Mouse (Mus musculus): ENCODE results near the gene Usp25.

- TF ChIP-seq GATA1 (IDR thresholded peaks at IDR 0.05; ENCODE audit: borderline replicate concordance, low read length), result no peak
- no peak for TF ChIP-seq CTCF (IDR thresholded peaks at IDR 0.05; ENCODE audit: low read depth, low read length)
- TF ChIP-seq GATA2 (IDR thresholded peaks at IDR 0.05; ENCODE audit: borderline replicate concordance, low read depth, low read length), result no peak
Measured at GRCm38 (mm10) chr16:77043499-77043898, 30.0 kb downstream of the Usp25 start.
